Mouse (Mus musculus) testis, adult 2 months (tissue): ENCODE measurements around the gene Itgb2l. TPM values are rescaled to one million over a fixed set of nuclear protein-coding genes. Genes with fewer than 3 reads are reported as not detected.

ENCODE experiments used
- H3K27ac ChIP-seq: fragments of 200-500 bp; 2 replicates; pipeline ENCODE4 v1.5.1; 2012; ENCODE audit warnings: low read depth, low read length; ENCODE audit not compliant: control insufficient read depth, insufficient read depth
- H3K27me3 ChIP-seq: fragments of 200-500 bp; 2 replicates; pipeline ENCODE4 v1.6.1; 2012; ENCODE audit warnings: mild to moderate bottlenecking, low read length, moderate library complexity; ENCODE audit not compliant: control insufficient read depth, insufficient read depth
- H3K36me3 ChIP-seq: fragments of 200-500 bp; 2 replicates; pipeline ENCODE4 v1.6.1; 2012; ENCODE audit warnings: mild to moderate bottlenecking, low read length; ENCODE audit not compliant: control insufficient read depth, insufficient read depth
- H3K4me1 ChIP-seq: fragments of 200-500 bp; 2 replicates; pipeline ENCODE4 v1.6.1; 2012; ENCODE audit warnings: low read length; ENCODE audit not compliant: control insufficient read depth, insufficient read depth
- H3K4me3 ChIP-seq: fragments of 200-500 bp; 2 replicates; pipeline ENCODE4 v1.5.1; 2012; ENCODE audit warnings: low read depth, mild to moderate bottlenecking, low read length, moderate library complexity, mixed read lengths; ENCODE audit not compliant: control insufficient read depth
- CTCF ChIP-seq: fragments of 200-500 bp; IDR thresholded peaks from 2 replicates; pipeline ENCODE4 v1.5.1; 2012; ENCODE audit warnings: low read depth, mild to moderate bottlenecking, inconsistent platforms, low read length, moderate library complexity; ENCODE audit not compliant: control insufficient read depth, insufficient read depth, insufficient replicate concordance
- POLR2A ChIP-seq: fragments of 200-500 bp; IDR thresholded peaks from 2 replicates; pipeline ENCODE4 v1.6.1; 2012; ENCODE audit warnings: low read depth, mild to moderate bottlenecking, inconsistent platforms, low read length, moderate library complexity; ENCODE audit not compliant: control insufficient read depth
- polyA plus RNA-seq: library from polyadenylated mRNA; depleted of rRNA; stranded (reverse); fragments of >200 nt; gene quantifications from 2 replicates; pipeline ENCODE4 v1.2.3, GENCODE M21; 2012; rRNA removed

Gene Itgb2l
- polyA plus RNA-seq, 1 experiment, result not detected

DNA sequence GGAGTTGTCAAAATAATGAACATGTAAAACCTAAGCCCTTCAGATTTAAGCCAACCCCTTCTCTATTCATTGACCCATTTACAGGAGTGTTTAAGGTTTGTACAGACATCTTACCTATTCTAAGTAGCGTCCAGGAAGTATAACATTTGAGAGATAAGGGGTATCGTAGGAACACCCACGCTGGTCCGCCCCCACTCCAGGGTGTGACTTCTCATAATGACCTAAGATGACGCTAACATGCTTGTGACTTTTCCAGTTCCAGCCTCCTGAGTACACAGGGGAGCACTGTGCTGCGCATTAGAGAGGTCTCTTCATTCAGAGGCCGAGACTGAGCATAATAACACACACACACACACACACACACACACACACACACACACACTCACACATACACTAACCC, 67.9 kb downstream of the Itgb2l start:
- no peak overlapping the region for H3K27ac ChIP-seq
- no peaks in the 10 kb centered on the region for H3K36me3 ChIP-seq
- no peaks in the 10 kb centered on the region for H3K27me3 ChIP-seq
- TF ChIP-seq CTCF (no peak), POLR2A (no peak)
- H3K4me3 ChIP-seq, result no peak overlapping the region
- H3K4me1 ChIP-seq, result no peaks in the 10 kb centered on the region

DNA sequence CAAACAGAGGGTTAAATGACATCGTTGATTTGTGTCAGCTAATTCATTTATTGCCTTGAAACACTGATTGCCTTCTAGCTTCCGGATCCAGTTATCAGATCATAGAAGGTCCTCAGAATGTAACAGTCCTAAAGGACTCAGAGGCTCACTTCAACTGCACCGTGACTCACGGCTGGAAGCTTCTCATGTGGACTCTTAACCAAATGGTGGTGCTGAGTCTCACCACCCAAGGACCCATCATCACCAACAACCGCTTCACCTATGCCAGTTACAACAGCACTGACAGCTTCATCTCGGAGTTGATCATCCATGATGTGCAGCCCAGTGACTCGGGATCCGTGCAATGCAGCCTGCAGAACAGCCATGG, 70.7 kb downstream of the Itgb2l start:
- H3K4me3 ChIP-seq, result no peak overlapping the region
- H3K27me3 ChIP-seq, result no peaks in the 10 kb centered on the region
- TF ChIP-seq CTCF (no peak), POLR2A (no peak)
- H3K36me3 ChIP-seq, result no peaks in the 10 kb centered on the region
- no peak overlapping the region for H3K27ac ChIP-seq
- no peaks in the 10 kb centered on the region for H3K4me1 ChIP-seq

Other genes starting within 250 kb of the Itgb2l start
- gene Sh3bgr, start 243.2 kb downstream of the Itgb2l start, polyA plus RNA-seq, result 1.8 and 3.4 TPM in 2 replicates
- not detected in 2 replicates for gene B3galt5, start 207.8 kb downstream of the Itgb2l start, polyA plus RNA-seq
- gene Pcp4, start 24.0 kb upstream of the Itgb2l start, polyA plus RNA-seq, result 2.9 TPM in 1 of 2 replicates, not detected in the other